Mouse (Mus musculus) liver, adult 2 months (tissue): ENCODE measurements around the gene Uqcc2.

Source experiments
- CTCF ChIP-seq: fragments of 200-500 bp; IDR thresholded peaks from 2 replicates; pipeline ENCODE4 v1.5.1; 2011; ENCODE audit warnings: low read depth, low read length, control low read depth
- POLR2A ChIP-seq: fragments of 200-500 bp; IDR thresholded peaks from 2 replicates; pipeline ENCODE4 v1.6.1; 2011; ENCODE audit warnings: low read length, control low read depth; ENCODE audit not compliant: insufficient read depth; ENCODE audit errors: extremely low read depth

GRCm38 (mm10) chr17:27121781-27122180 lies 11.9 kb downstream of the Uqcc2 start:
- TF ChIP-seq POLR2A: no peak
- TF ChIP-seq CTCF: no peak
